Mouse (Mus musculus) erythroblast, embryonic 14.5 days (primary cell): ENCODE data around the gene Bpifa2.

ENCODE experiments used
- GATA1 ChIP-seq: IDR thresholded peaks from 2 replicates; pipeline ENCODE4 v1.6.1; 2012; ENCODE audit warnings: low read length, inconsistent platforms, mixed read lengths
- TAL1 ChIP-seq: IDR thresholded peaks from 3 replicates; pipeline ENCODE4 v1.6.1; 2012; ENCODE audit warnings: low read length, inconsistent platforms, mixed read lengths

DNA sequence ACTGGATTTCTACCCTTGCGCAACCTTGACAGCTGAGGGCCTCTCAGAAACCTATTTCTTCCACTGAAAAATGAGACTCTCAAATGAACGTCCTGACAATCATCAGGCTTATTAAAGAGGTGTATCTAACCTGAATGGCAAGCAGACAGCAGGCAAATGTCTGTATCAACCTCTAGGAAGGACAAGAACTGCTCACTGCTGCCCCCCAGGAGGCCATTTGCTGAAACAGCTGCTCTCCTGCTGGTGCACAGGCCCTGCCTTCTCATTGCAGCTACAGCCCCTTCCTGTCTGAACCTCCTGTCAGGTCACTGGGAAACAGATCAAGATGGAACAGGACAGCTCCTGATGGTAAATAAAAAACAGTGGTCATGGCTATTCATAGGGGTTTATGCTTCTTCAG, 1.7 kb upstream of the Bpifa2 start:
- TF ChIP-seq TAL1, result no peak
- no peak for TF ChIP-seq GATA1
